Mouse (Mus musculus): ENCODE results near the gene Vmn2r124.
"Not testable (repeated sequence)": the region's sequence is repeated elsewhere in the genome, so short reads cannot be mapped to it uniquely, and the experiment has no call there.

The Vmn2r124 gene

DNA sequence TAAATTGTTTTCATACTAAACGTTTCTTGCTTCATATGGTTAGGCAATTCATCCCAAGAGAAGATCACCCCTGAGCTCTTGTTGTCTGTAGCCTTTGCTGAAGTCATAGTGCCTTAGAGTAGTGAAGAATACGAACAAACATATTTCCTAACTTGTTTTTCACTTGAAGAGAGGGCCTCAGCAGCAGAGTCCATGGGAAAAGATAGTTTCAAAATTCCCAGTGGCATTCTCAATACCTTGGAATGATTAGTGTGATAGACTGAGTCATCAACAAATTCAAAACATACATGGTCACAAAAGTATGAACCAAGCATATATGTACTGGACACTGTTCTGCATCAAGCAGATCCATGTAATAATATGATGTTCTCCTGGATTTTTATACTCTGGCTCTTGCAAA is at the start of gene Vmn2r124:
Gene Vmn2r124 (plus strand): TSS at position 301 of the 400 bp plus-strand sequence.
- DNase-seq (ENCODE audit: low spot score): no peak

DNA sequence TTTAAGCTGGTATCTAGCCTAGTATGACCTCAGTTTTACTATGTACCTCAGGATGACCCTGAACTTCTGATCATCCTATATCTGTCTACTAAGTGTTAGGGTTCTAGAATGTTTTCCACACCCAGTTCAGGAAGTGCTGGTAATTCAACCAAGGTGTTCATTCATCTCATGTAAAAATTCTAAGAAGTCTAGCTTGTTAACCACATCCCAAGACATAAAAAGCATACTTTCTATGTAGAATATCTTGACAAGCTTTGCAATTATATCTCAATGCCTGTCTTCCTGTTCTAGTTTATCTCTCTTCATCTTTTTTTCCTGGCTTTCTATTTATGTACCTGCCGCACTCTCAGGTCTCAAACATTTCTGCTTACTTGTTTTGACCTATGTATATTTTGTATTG is 44.5 kb upstream of the Vmn2r124 start:
- DNase-seq (ENCODE audit: low spot score): no peak

DNA sequence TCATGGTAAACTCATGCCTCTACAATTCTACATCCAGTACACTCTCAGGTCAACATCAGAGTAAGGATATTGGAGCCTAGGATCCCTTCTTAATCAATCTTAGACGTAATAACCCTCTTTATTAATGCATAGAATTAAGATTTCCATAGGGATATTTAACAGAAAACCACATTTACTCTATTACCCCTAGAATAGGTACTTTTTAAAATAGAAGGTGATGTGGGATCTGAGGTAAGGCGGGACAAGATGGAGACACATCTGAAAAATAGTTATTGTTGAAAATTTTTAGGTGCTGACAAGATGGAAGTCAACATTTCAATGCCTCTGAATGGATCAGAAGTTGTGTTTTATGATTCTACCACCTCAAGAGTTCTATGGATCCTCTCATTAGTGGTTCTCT is 27.8 kb upstream of the Vmn2r124 start, which contains the start of gene Fpr-rs4:
Gene Fpr-rs4 (plus strand): TSS at position 301 of the 400 bp plus-strand sequence.
- DNase-seq (ENCODE audit: low spot score): no peak

DNA sequence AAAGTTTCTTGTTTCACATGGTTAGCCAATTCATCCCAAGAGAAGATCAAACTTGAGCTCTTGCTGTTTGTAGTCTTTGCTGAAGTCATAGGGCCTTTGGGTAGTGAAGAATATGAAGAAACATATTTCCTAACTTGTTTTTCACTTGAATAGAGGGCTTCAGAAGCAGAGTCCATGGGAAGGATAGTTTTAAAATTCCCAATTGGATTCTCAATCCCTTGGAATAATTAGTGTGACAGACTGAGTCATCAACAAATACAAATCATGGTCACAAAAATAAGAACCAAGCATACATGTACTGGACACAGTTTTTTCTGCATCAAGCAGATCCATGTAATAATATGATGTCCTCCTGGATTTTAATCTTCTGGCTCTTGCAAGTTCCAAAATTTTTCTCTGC is 35.5 kb downstream of the Vmn2r124 start, which contains the start of gene Vmn2r91:
Gene Vmn2r91 (plus strand): TSS at position 301 of the 400 bp plus-strand sequence.
- DNase-seq (ENCODE audit: low spot score): not testable (repeated sequence)

DNA sequence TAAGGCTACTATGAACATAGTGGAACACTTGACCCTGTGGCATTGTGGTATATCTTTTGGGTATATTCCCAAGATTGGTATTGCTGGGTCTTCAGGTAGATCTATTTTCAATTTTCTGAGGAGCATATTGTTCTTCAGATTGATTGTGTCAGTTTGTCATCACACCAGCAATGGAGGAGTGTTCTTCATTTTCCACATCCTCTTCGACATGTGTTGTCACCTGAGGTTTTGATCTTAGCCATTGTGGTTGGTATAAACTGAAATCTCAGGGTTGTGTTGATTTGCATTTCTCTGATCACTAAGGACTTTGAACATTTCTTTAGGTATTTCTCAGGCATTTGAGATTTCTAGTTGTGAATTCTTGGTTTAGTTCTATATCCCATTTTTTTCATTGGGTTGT is 46.4 kb downstream of the Vmn2r124 start:
- DNase-seq (ENCODE audit: low spot score): not testable (repeated sequence)

DNA sequence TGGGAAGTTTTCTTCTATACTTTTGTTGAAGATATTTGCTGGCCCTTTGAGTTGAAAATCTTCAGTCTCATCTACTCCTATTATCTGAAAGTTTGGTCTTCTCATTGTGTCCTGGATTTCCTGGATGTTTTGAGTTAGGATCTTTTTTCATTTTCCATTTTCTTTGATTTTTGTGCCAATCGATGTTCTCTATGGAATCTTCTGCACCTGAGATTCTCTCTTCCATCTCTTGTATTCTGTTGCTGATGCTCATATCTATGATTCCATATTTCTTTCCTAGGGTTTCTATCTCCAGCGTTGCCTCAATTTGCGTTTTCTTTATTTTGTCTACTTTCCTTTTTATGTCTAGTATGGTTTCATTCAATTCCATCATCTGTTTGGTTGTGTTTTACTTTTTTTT is 53.0 kb downstream of the Vmn2r124 start:
- DNase-seq (ENCODE audit: low spot score): not testable (repeated sequence)
